ENCODE assay signal across 31 mouse cellular contexts in genomic region chr3:79083881-79084280, GRCm38 (mm10).
"Had no signal": no experiment of that assay in that cellular context is flagged by ENCODE, and none has a peak within 500 bp of the region (broad histone marks: within the 10 kb centered on the region; RNA-seq: fewer than 3 reads in every experiment).

No protein-coding gene starts in this region.

- H3K4me1 ChIP-seq: limb, embryonic 10.5 days; limb, embryonic 12.5 days; limb, embryonic 13.5 days; limb, embryonic 15.5 days; liver, embryonic 12.5 days; liver, embryonic 13.5 days; liver, embryonic 15.5 days; lung, embryonic 15.5 days; midbrain, embryonic 10.5 days; midbrain, embryonic 12.5 days; midbrain, embryonic 13.5 days; midbrain, embryonic 15.5 days; neural tube, embryonic 12.5 days; neural tube, embryonic 13.5 days had no signal

- H3K4me3 ChIP-seq: left cerebral cortex, adult 2 months; limb, embryonic 10.5 days; limb, embryonic 12.5 days; limb, embryonic 13.5 days; limb, embryonic 15.5 days; liver, embryonic 12.5 days; liver, embryonic 13.5 days; liver, embryonic 15.5 days; lung, embryonic 15.5 days; megakaryocyte, embryonic 14.5 days; midbrain, embryonic 10.5 days; midbrain, embryonic 12.5 days; midbrain, embryonic 13.5 days; midbrain, embryonic 15.5 days; myocyte; neural tube, embryonic 12.5 days; neural tube, embryonic 13.5 days had no signal

- H3K27ac ChIP-seq: left cerebral cortex, adult 2 months; limb, embryonic 10.5 days; limb, embryonic 12.5 days; limb, embryonic 13.5 days; limb, embryonic 15.5 days; liver, embryonic 12.5 days; liver, embryonic 13.5 days; liver, embryonic 14.5 days; liver, embryonic 15.5 days; lung, embryonic 15.5 days; macrophage; midbrain, embryonic 10.5 days; midbrain, embryonic 12.5 days; midbrain, embryonic 13.5 days; midbrain, embryonic 15.5 days; neural tube, embryonic 12.5 days; neural tube, embryonic 13.5 days had no signal

- H3K9ac ChIP-seq: limb, embryonic 12.5 days; limb, embryonic 13.5 days; limb, embryonic 15.5 days; liver, embryonic 12.5 days; liver, embryonic 13.5 days; liver, embryonic 14.5 days; liver, embryonic 15.5 days; liver, postnatal 0 days; lung, embryonic 14.5 days; lung, embryonic 15.5 days; midbrain, embryonic 12.5 days; midbrain, embryonic 13.5 days; midbrain, embryonic 15.5 days; neural tube, embryonic 12.5 days; neural tube, embryonic 13.5 days had no signal

- H3K9me3 ChIP-seq: limb, embryonic 10.5 days; limb, embryonic 12.5 days; limb, embryonic 13.5 days; limb, embryonic 15.5 days; liver, embryonic 12.5 days; liver, embryonic 13.5 days; liver, embryonic 15.5 days; lung, embryonic 15.5 days; megakaryocyte, embryonic 14.5 days; midbrain, embryonic 10.5 days; midbrain, embryonic 12.5 days; midbrain, embryonic 13.5 days; midbrain, embryonic 15.5 days; neural tube, embryonic 12.5 days; neural tube, embryonic 13.5 days had no signal

- H3K27me3 ChIP-seq: limb, embryonic 12.5 days; limb, embryonic 13.5 days; limb, embryonic 15.5 days; liver, embryonic 12.5 days; liver, embryonic 13.5 days; liver, embryonic 15.5 days; lung, embryonic 15.5 days; megakaryocyte, embryonic 14.5 days; midbrain, embryonic 12.5 days; midbrain, embryonic 13.5 days; midbrain, embryonic 15.5 days; neural tube, embryonic 12.5 days; neural tube, embryonic 13.5 days had no signal

- ATAC-seq: liver, embryonic 12.5 days; midbrain, embryonic 13.5 days; midbrain, embryonic 15.5 days; midbrain, embryonic 16.5 days had no signal

- H3K4me2 ChIP-seq: limb, embryonic 12.5 days; limb, embryonic 13.5 days; limb, embryonic 15.5 days; liver, embryonic 12.5 days; liver, embryonic 13.5 days; liver, embryonic 15.5 days; lung, embryonic 14.5 days; lung, embryonic 15.5 days; midbrain, embryonic 11.5 days; midbrain, embryonic 12.5 days; midbrain, embryonic 13.5 days; midbrain, embryonic 15.5 days; neural tube, embryonic 12.5 days; neural tube, embryonic 13.5 days had no signal

- DNase-seq: left cerebral cortex, postnatal 4 days; liver; liver, embryonic 13.5 days; liver, postnatal 0 days; lung, adult 18-20 months; lung, adult 2 months; lung, embryonic 14.5 days; lung, postnatal 14 days; lung, postnatal 36 days; lung, postnatal 4 days; midbrain, embryonic 14.5 days had no signal
